Mouse (Mus musculus): Measurements from ENCODE around the gene S100a10. TPM values are rescaled to one million over a fixed set of nuclear protein-coding genes. Genes with fewer than 3 reads are reported as not detected.

The S100a10 gene
- total and polyA plus RNA-seq, 2 experiments from 2014 or later = 91.5 to 198 TPM

DNA sequence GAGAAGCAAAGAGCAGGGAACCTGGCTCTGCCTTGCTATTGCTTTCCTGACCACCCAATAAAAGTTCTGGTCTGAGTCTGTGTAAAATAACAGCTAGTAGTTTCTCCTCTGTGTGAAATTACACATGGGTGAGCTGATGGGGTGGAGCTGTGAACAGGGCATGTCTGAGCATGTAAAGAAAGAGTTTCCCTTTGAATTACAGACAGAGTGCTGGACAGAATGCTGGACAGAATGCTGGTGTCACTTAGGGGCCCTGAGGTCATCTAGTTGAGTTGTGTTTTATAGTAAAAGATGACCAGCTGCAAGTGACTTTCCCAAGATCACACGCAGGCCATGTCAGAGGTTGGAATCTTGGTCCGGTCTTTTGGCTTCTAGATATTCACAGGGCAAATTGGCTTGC is 37.2 kb downstream of the S100a10 start:
- no peaks in the 10 kb centered on the region for H3K36me3 ChIP-seq (ENCODE audit: insufficient read depth, low read length)
- DNase-seq (ENCODE audit: low spot score) (no peak), ATAC-seq (no peak)
- H3K27ac ChIP-seq = no peak overlapping the region
- H3K9me3 ChIP-seq (ENCODE audit: low read length) = no peaks in the 10 kb centered on the region
- no peak overlapping the region for H3K4me2 ChIP-seq (ENCODE audit: low read depth, low read length)
- no peak overlapping the region for H3K9ac ChIP-seq (replicated peaks; ENCODE audit: low read length)
- no peaks in the 10 kb centered on the region for H3K4me1 ChIP-seq (ENCODE audit: insufficient read depth, low read length)
- no peaks in the 10 kb centered on the region for H3K27me3 ChIP-seq (ENCODE audit: insufficient read depth, low read length)
- TF ChIP-seq CTCF (IDR thresholded peaks at IDR 0.05; ENCODE audit: low read depth) = no peak
- H3K4me3 ChIP-seq (ENCODE audit: low read length) = no peak overlapping the region
- 92% methylated on average over 2 of the region's 2 CpGs for WGBS

DNA sequence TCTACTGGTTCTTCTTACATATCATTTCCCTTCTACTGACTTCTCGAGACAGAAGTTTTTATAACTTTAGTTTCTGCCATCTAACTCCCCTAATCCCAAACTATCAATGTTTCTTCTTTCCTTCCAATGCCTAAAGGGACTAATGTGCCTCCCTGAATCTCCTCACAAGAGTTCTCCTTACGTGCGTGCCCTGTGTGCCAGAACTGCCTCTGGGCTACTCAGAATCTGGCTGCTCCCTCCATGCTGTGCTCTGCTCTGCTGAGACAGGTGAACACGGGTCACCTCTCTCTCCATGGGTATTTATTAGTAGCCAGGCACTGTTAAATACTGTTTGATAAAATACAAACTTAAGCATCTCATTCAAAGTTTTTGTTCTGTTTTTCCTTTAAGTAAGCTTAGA is 38.1 kb downstream of the S100a10 start:
- Histone ChIP-seq H3K9ac (replicated peaks; ENCODE audit: low read length) (no peak overlapping the region), H3K9me3 (ENCODE audit: low read length) (no peaks in the 10 kb centered on the region), H3K4me1 (ENCODE audit: insufficient read depth, low read length) (no peaks in the 10 kb centered on the region), H3K27me3 (ENCODE audit: insufficient read depth, low read length) (no peaks in the 10 kb centered on the region), H3K36me3 (ENCODE audit: insufficient read depth, low read length) (no peaks in the 10 kb centered on the region), H3K4me2 (ENCODE audit: low read depth, low read length) (no peak overlapping the region), H3K27ac (no peak overlapping the region), H3K4me3 (ENCODE audit: low read length) (no peak overlapping the region)
- no peak for ATAC-seq
- 76% methylated on average over 4 of the region's 4 CpGs for WGBS
- TF ChIP-seq CTCF (IDR thresholded peaks at IDR 0.05; ENCODE audit: low read depth) = no peak
- no peak for DNase-seq (ENCODE audit: low spot score)

DNA sequence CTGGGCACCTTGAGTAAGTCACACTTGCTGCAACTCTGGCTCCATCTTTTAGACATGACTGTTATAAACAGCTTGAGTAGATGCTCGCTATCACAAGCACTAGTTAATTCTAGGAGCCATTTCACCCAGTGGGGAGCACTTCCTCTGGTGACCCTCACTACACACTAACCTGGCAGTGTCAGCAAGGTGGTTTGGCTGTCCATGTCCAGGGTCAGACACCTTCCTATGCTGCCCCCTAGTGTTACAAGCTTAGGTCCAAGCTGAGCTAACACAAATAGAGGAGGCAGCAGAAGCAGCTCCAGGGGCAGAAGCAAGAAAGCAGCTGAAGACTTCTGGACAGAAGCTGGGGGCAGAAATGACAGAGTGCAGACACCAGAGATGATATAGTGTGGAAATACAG is 38.6 kb downstream of the S100a10 start:
- peak; percentile 55 for TF ChIP-seq CTCF (IDR thresholded peaks at IDR 0.05; ENCODE audit: low read depth)
- 65% methylated on average over 1 of the region's 1 CpGs for WGBS
- Histone ChIP-seq H3K9me3 (ENCODE audit: low read length) (no peaks in the 10 kb centered on the region), H3K9ac (replicated peaks; ENCODE audit: low read length) (no peak overlapping the region), H3K4me3 (ENCODE audit: low read length) (no peak overlapping the region), H3K27ac (no peak overlapping the region), H3K4me1 (ENCODE audit: insufficient read depth, low read length) (no peaks in the 10 kb centered on the region), H3K27me3 (ENCODE audit: insufficient read depth, low read length) (no peaks in the 10 kb centered on the region), H3K36me3 (ENCODE audit: insufficient read depth, low read length) (no peaks in the 10 kb centered on the region), H3K4me2 (ENCODE audit: low read depth, low read length) (no peak overlapping the region)
- DNase-seq (ENCODE audit: low spot score) (peak; percentile 15), ATAC-seq (no peak)

DNA sequence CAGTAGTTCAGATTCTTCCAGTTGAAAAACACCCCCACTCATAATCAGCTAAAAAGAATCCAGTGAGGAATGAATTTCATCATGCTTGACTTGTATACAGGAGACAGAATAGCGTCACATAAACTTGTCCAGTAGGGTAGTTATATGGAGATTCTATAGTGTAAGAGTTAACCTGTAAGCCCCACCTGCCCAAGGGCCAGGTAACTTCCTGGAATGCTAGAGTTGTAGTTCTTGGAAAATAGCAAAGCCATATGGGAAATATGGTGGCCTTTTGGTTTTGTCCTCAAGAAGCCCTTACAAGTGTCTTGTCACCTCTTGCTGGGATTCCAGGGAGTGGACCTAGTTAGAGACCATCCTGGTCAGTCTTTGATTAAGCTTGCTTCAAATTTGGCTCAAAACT is 41.8 kb downstream of the S100a10 start:
- 88% methylated on average over 1 of the region's 1 CpGs for WGBS
- H3K9ac ChIP-seq (replicated peaks; ENCODE audit: low read length) = no peak overlapping the region
- no peak for TF ChIP-seq CTCF (IDR thresholded peaks at IDR 0.05; ENCODE audit: low read depth)
- H3K27me3 ChIP-seq (ENCODE audit: insufficient read depth, low read length) = no peaks in the 10 kb centered on the region
- H3K4me3 ChIP-seq (ENCODE audit: low read length) = no peak overlapping the region
- no peaks in the 10 kb centered on the region for H3K36me3 ChIP-seq (ENCODE audit: insufficient read depth, low read length)
- H3K9me3 ChIP-seq (ENCODE audit: low read length) = no peaks in the 10 kb centered on the region
- H3K27ac ChIP-seq = no peak overlapping the region
- no peak overlapping the region for H3K4me2 ChIP-seq (ENCODE audit: low read depth, low read length)
- H3K4me1 ChIP-seq (ENCODE audit: insufficient read depth, low read length) = no peaks in the 10 kb centered on the region
- DNase-seq (ENCODE audit: low spot score) (no peak), ATAC-seq (no peak)

DNA sequence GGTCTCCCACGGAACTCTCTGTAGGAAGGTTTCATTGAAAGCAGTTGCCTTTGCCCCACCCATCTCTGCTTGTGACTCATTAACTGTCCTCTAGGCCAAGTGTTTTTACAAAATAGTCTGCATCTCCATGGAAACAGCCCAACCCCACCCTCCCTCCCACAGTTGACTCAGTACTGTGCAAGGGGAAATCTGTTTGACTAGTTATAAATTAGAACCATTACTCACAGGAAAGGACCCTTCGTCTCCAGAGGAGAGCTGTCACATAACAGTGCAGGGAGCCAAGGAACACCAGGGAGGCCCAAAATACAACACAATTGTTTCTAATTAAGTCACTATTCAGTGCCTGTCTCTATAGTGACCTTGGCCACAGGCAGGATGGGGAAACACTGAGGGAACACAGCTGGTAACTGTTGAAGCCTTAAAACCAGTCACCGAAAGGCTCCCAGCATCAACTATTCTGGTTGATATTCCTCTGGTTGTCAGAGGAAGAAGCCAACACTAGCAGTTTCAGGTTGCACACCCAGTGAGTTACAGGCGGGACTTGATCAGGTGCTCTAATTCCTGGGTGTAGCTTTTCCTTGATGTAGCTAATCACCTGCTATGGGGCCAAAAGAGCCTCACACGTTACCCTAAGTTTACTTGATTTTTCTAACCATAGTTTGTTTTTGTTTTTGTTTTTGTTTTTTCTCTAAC is 42.5 kb downstream of the S100a10 start:
- Histone ChIP-seq H3K4me1 (ENCODE audit: insufficient read depth, low read length) (no peaks in the 10 kb centered on the region), H3K4me2 (ENCODE audit: low read depth, low read length) (no peak overlapping the region), H3K27me3 (ENCODE audit: insufficient read depth, low read length) (no peaks in the 10 kb centered on the region), H3K9ac (replicated peaks; ENCODE audit: low read length) (no peak overlapping the region), H3K27ac (no peak overlapping the region), H3K4me3 (ENCODE audit: low read length) (no peak overlapping the region), H3K36me3 (ENCODE audit: insufficient read depth, low read length) (no peaks in the 10 kb centered on the region), H3K9me3 (ENCODE audit: low read length) (no peaks in the 10 kb centered on the region)
- peak; percentile 52 for DNase-seq (ENCODE audit: low spot score)
- no peak for TF ChIP-seq CTCF (IDR thresholded peaks at IDR 0.05; ENCODE audit: low read depth)
- WGBS = 23% methylated on average over 5 of the region's 5 CpGs
- ATAC-seq = peak; percentile 89

DNA sequence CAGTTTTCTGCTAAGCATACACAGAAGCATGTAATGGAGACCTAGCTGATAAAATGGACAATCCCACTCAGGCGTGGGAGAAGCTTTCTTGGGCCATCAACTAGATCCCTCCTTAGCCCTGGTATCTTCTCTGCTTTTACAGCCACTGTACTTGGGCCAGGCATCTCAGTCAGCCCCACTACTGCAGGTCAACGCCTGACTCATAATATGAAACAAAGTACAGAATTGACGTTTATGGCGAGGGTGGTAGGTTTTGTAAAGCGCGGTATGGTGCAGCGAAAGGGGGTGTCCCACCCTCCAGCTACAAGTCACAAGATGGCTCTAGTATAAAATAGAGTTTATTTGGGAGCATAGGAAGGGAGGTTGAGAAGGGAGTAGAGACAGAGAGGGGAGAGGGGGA is 43.1 kb downstream of the S100a10 start:
- no peak overlapping the region for H3K9ac ChIP-seq (replicated peaks; ENCODE audit: low read length)

DNA sequence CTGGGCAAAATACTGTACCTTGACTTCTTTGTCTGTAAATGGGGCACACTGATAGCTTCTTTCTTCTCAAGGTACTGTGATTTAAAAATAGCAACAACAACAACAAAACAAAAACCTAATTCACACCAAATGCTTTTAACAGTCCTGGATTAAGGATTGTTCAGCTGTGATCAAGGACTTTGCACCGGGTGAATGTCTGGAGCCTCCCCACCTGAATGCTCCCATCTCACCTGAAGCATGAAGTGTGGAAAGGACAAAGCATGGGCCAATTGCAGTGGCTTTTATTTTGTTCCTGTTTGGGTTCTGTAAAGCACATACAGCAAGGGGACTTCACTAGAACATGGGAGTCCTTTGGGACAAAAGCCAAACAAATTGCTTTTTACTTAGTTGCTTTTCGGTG is 45.3 kb downstream of the S100a10 start:
- DNase-seq (ENCODE audit: low spot score) (no peak), ATAC-seq (no peak)
- H3K9me3 ChIP-seq (ENCODE audit: low read length) = no peaks in the 10 kb centered on the region

More for the DNA sequence above, 43.1 kb downstream of the S100a10 start:
- Histone ChIP-seq H3K4me1 (ENCODE audit: insufficient read depth, low read length) (no peaks in the 10 kb centered on the region), H3K9me3 (ENCODE audit: low read length) (no peaks in the 10 kb centered on the region), H3K36me3 (ENCODE audit: insufficient read depth, low read length) (no peaks in the 10 kb centered on the region), H3K27me3 (ENCODE audit: insufficient read depth, low read length) (no peaks in the 10 kb centered on the region), H3K27ac (no peak overlapping the region), H3K4me3 (ENCODE audit: low read length) (no peak overlapping the region), H3K4me2 (ENCODE audit: low read depth, low read length) (no peak overlapping the region)
- no peak for ATAC-seq
- TF ChIP-seq CTCF (IDR thresholded peaks at IDR 0.05; ENCODE audit: low read depth) = no peak
- no peak for DNase-seq (ENCODE audit: low spot score)
- 87% methylated on average over 7 of the region's 7 CpGs for WGBS

More for the DNA sequence above, 45.3 kb downstream of the S100a10 start:
- no peak overlapping the region for H3K4me3 ChIP-seq (ENCODE audit: low read length)
- TF ChIP-seq CTCF (IDR thresholded peaks at IDR 0.05; ENCODE audit: low read depth) = no peak
- 85% methylated on average over 2 of the region's 2 CpGs for WGBS
- no peak overlapping the region for H3K27ac ChIP-seq
- no peaks in the 10 kb centered on the region for H3K4me1 ChIP-seq (ENCODE audit: insufficient read depth, low read length)
- no peak overlapping the region for H3K9ac ChIP-seq (replicated peaks; ENCODE audit: low read length)
- no peaks in the 10 kb centered on the region for H3K36me3 ChIP-seq (ENCODE audit: insufficient read depth, low read length)
- no peaks in the 10 kb centered on the region for H3K27me3 ChIP-seq (ENCODE audit: insufficient read depth, low read length)
- no peak overlapping the region for H3K4me2 ChIP-seq (ENCODE audit: low read depth, low read length)
